Mouse (Mus musculus): ENCODE data around the gene Erc1. TPM values are rescaled to one million over a fixed set of nuclear protein-coding genes. Genes with fewer than 3 reads are reported as not detected.

Gene Erc1
- polyA plus RNA-seq, 1 experiment from 2014 or later: 65.3 TPM

GRCm38 (mm10) chr6:119583165-119583564 lies 264.8 kb downstream of the Erc1 start:
- 97% methylated on average over 5 of the region's 5 CpGs for WGBS
- Histone ChIP-seq H3K4me2 (ENCODE audit: low read length) (no peak overlapping the region), H3K27ac (replicated peaks; ENCODE audit: low read depth, low read length) (no peak overlapping the region), H3K9ac (replicated peaks; ENCODE audit: low read length) (no peak overlapping the region), H3K27me3 (ENCODE audit: control insufficient read depth, insufficient read depth, low read length) (no peaks in the 10 kb centered on the region), H3K36me3 (ENCODE audit: control insufficient read depth, insufficient read depth, low read length) (no peaks in the 10 kb centered on the region), H3K4me3 (replicated peaks; ENCODE audit: low read depth, low read length) (no peak overlapping the region), H3K9me3 (ENCODE audit: control insufficient read depth, low read length) (no peaks in the 10 kb centered on the region), H3K4me1 (ENCODE audit: control insufficient read depth, insufficient read depth, low read length) (peaks cover 11% of the 10 kb centered on the region; the same call in 1 of the 2 replicates)
- ATAC-seq (ENCODE audit: low FRiP score, low TSS enrichment) (no peak), DNase-seq (no peak)

GRCm38 (mm10) chr6:119576706-119577105 lies 271.3 kb downstream of the Erc1 start:
- Histone ChIP-seq H3K4me1 (ENCODE audit: control insufficient read depth, insufficient read depth, low read length) (no peaks in the 10 kb centered on the region), H3K4me3 (replicated peaks; ENCODE audit: low read depth, low read length) (no peak overlapping the region), H3K36me3 (ENCODE audit: control insufficient read depth, insufficient read depth, low read length) (peaks cover 37% of the 10 kb centered on the region), H3K4me2 (ENCODE audit: low read length) (no peak overlapping the region), H3K27me3 (ENCODE audit: control insufficient read depth, insufficient read depth, low read length) (no peaks in the 10 kb centered on the region), H3K27ac (replicated peaks; ENCODE audit: low read depth, low read length) (no peak overlapping the region), H3K9me3 (ENCODE audit: control insufficient read depth, low read length) (no peaks in the 10 kb centered on the region), H3K9ac (replicated peaks; ENCODE audit: low read length) (no peak overlapping the region)
- DNase-seq (no peak), ATAC-seq (ENCODE audit: low FRiP score, low TSS enrichment) (no peak)
- 96% methylated on average over 4 of the region's 4 CpGs for WGBS

- ATAC-seq (ENCODE audit: low FRiP score, low TSS enrichment) (no peak), DNase-seq (no peak)
- H3K9ac ChIP-seq (replicated peaks; ENCODE audit: low read length): no peak overlapping the region
- H3K4me3 ChIP-seq (replicated peaks; ENCODE audit: low read depth, low read length): no peak overlapping the region
- 95% methylated on average over 12 of the region's 12 CpGs for WGBS
- H3K27me3 ChIP-seq (ENCODE audit: control insufficient read depth, insufficient read depth, low read length): no peaks in the 10 kb centered on the region
- H3K4me1 ChIP-seq (ENCODE audit: control insufficient read depth, insufficient read depth, low read length): no peaks in the 10 kb centered on the region
- no peaks in the 10 kb centered on the region for H3K9me3 ChIP-seq (ENCODE audit: control insufficient read depth, low read length)
- H3K4me2 ChIP-seq (ENCODE audit: low read length): no peak overlapping the region
- no peak overlapping the region for H3K27ac ChIP-seq (replicated peaks; ENCODE audit: low read depth, low read length)
- peaks cover 41% of the 10 kb centered on the region for H3K36me3 ChIP-seq (ENCODE audit: control insufficient read depth, insufficient read depth, low read length)
These were observed 272.6 kb downstream of the Erc1 start for GRCm38 (mm10) chr6:119575331-119575730.

- Histone ChIP-seq H3K9me3 (ENCODE audit: control insufficient read depth, low read length) (no peaks in the 10 kb centered on the region), H3K4me2 (ENCODE audit: low read length) (no peak overlapping the region), H3K27me3 (ENCODE audit: control insufficient read depth, insufficient read depth, low read length) (no peaks in the 10 kb centered on the region), H3K36me3 (ENCODE audit: control insufficient read depth, insufficient read depth, low read length) (peaks cover 48% of the 10 kb centered on the region), H3K9ac (replicated peaks; ENCODE audit: low read length) (no peak overlapping the region), H3K4me1 (ENCODE audit: control insufficient read depth, insufficient read depth, low read length) (no peaks in the 10 kb centered on the region), H3K27ac (replicated peaks; ENCODE audit: low read depth, low read length) (no peak overlapping the region), H3K4me3 (replicated peaks; ENCODE audit: low read depth, low read length) (no peak overlapping the region)
- no peak for DNase-seq
- 84% methylated on average over 7 of the region's 7 CpGs for WGBS
- ATAC-seq (ENCODE audit: low FRiP score, low TSS enrichment): no peak
These were observed 275.7 kb downstream of the Erc1 start for GRCm38 (mm10) chr6:119572296-119572695.

GRCm38 (mm10) chr6:119570797-119571196 lies 277.2 kb downstream of the Erc1 start:
- no peaks in the 10 kb centered on the region for H3K9me3 ChIP-seq (ENCODE audit: control insufficient read depth, low read length)
- DNase-seq (no peak), ATAC-seq (ENCODE audit: low FRiP score, low TSS enrichment) (no peak)
- H3K27me3 ChIP-seq (ENCODE audit: control insufficient read depth, insufficient read depth, low read length): no peaks in the 10 kb centered on the region
- H3K4me2 ChIP-seq (ENCODE audit: low read length): no peak overlapping the region
- H3K36me3 ChIP-seq (ENCODE audit: control insufficient read depth, insufficient read depth, low read length): peaks cover 48% of the 10 kb centered on the region
- no peaks in the 10 kb centered on the region for H3K4me1 ChIP-seq (ENCODE audit: control insufficient read depth, insufficient read depth, low read length)
- no peak overlapping the region for H3K4me3 ChIP-seq (replicated peaks; ENCODE audit: low read depth, low read length)
- WGBS: 90% methylated on average over 4 of the region's 4 CpGs
- H3K27ac ChIP-seq (replicated peaks; ENCODE audit: low read depth, low read length): no peak overlapping the region
- H3K9ac ChIP-seq (replicated peaks; ENCODE audit: low read length): no peak overlapping the region

- 81% methylated on average over 2 of the region's 2 CpGs for WGBS
- H3K9me3 ChIP-seq (ENCODE audit: control insufficient read depth, low read length): no peaks in the 10 kb centered on the region
These were observed 279.6 kb downstream of the Erc1 start for GRCm38 (mm10) chr6:119568339-119568738.

GRCm38 (mm10) chr6:119565451-119566379 lies 282.3 kb downstream of the Erc1 start:
- no peak for DNase-seq
- Histone ChIP-seq H3K4me1 (ENCODE audit: control insufficient read depth, insufficient read depth, low read length) (no peaks in the 10 kb centered on the region), H3K9me3 (ENCODE audit: control insufficient read depth, low read length) (no peaks in the 10 kb centered on the region), H3K4me3 (replicated peaks; ENCODE audit: low read depth, low read length) (no peak overlapping the region), H3K9ac (replicated peaks; ENCODE audit: low read length) (no peak overlapping the region), H3K4me2 (ENCODE audit: low read length) (no peak overlapping the region), H3K36me3 (ENCODE audit: control insufficient read depth, insufficient read depth, low read length) (peaks cover 7% of the 10 kb centered on the region; the same call in 1 of the 2 replicates), H3K27ac (replicated peaks; ENCODE audit: low read depth, low read length) (no peak overlapping the region), H3K27me3 (ENCODE audit: control insufficient read depth, insufficient read depth, low read length) (no peaks in the 10 kb centered on the region)
- ATAC-seq (ENCODE audit: low FRiP score, low TSS enrichment): no peak
- WGBS: 92% methylated on average over 23 of the region's 23 CpGs

More at GRCm38 (mm10) chr6:119568339-119568738, 279.6 kb downstream of the Erc1 start:
- Histone ChIP-seq H3K27me3 (ENCODE audit: control insufficient read depth, insufficient read depth, low read length) (no peaks in the 10 kb centered on the region), H3K4me3 (replicated peaks; ENCODE audit: low read depth, low read length) (no peak overlapping the region), H3K27ac (replicated peaks; ENCODE audit: low read depth, low read length) (no peak overlapping the region), H3K9ac (replicated peaks; ENCODE audit: low read length) (no peak overlapping the region), H3K36me3 (ENCODE audit: control insufficient read depth, insufficient read depth, low read length) (peaks cover 25% of the 10 kb centered on the region), H3K4me1 (ENCODE audit: control insufficient read depth, insufficient read depth, low read length) (no peaks in the 10 kb centered on the region), H3K4me2 (ENCODE audit: low read length) (no peak overlapping the region)
- no peak for ATAC-seq (ENCODE audit: low FRiP score, low TSS enrichment)
- no peak for DNase-seq

GRCm38 (mm10) chr6:119562558-119562957 lies 285.4 kb downstream of the Erc1 start:
- Histone ChIP-seq H3K9me3 (ENCODE audit: control insufficient read depth, low read length) (no peaks in the 10 kb centered on the region), H3K4me1 (ENCODE audit: control insufficient read depth, insufficient read depth, low read length) (no peaks in the 10 kb centered on the region), H3K36me3 (ENCODE audit: control insufficient read depth, insufficient read depth, low read length) (no peaks in the 10 kb centered on the region), H3K4me3 (replicated peaks; ENCODE audit: low read depth, low read length) (no peak overlapping the region), H3K27ac (replicated peaks; ENCODE audit: low read depth, low read length) (no peak overlapping the region), H3K9ac (replicated peaks; ENCODE audit: low read length) (no peak overlapping the region), H3K4me2 (ENCODE audit: low read length) (no peak overlapping the region), H3K27me3 (ENCODE audit: control insufficient read depth, insufficient read depth, low read length) (no peaks in the 10 kb centered on the region)
- ATAC-seq (ENCODE audit: low FRiP score, low TSS enrichment) (no peak), DNase-seq (no peak)
- 87% methylated on average over 10 of the region's 10 CpGs for WGBS

GRCm38 (mm10) chr6:119558855-119559254 lies 289.1 kb downstream of the Erc1 start:
- Histone ChIP-seq H3K9me3 (ENCODE audit: control insufficient read depth, low read length) (no peaks in the 10 kb centered on the region), H3K4me2 (ENCODE audit: low read length) (no peak overlapping the region), H3K27me3 (ENCODE audit: control insufficient read depth, insufficient read depth, low read length) (no peaks in the 10 kb centered on the region), H3K4me3 (replicated peaks; ENCODE audit: low read depth, low read length) (no peak overlapping the region), H3K9ac (replicated peaks; ENCODE audit: low read length) (no peak overlapping the region), H3K4me1 (ENCODE audit: control insufficient read depth, insufficient read depth, low read length) (no peaks in the 10 kb centered on the region), H3K27ac (replicated peaks; ENCODE audit: low read depth, low read length) (no peak overlapping the region), H3K36me3 (ENCODE audit: control insufficient read depth, insufficient read depth, low read length) (no peaks in the 10 kb centered on the region)
- ATAC-seq (ENCODE audit: low FRiP score, low TSS enrichment) (no peak), DNase-seq (no peak)
- 85% methylated on average over 7 of the region's 7 CpGs for WGBS

Measured in midbrain, embryonic 14.5 days (tissue).